Mouse (Mus musculus) ES-E14 (cell line): ENCODE results near the gene Cuedc1.

ENCODE experiments used
- CHD2 ChIP-seq: IDR thresholded peaks from 2 replicates; pipeline ENCODE4 v1.6.1; 2014; ENCODE audit warnings: mild to moderate bottlenecking, low read depth, low read length, inconsistent platforms
- HCFC1 ChIP-seq: IDR thresholded peaks from 2 replicates; pipeline ENCODE4 v1.6.1; 2012; ENCODE audit warnings: low read length, inconsistent platforms, borderline replicate concordance; ENCODE audit not compliant: insufficient read depth
- MAFK ChIP-seq: IDR thresholded peaks from 2 replicates; pipeline ENCODE4 v1.6.1; 2014; ENCODE audit warnings: mild to moderate bottlenecking, low read depth, low read length, inconsistent platforms; ENCODE audit not compliant: insufficient read depth
- ZC3H11A ChIP-seq: IDR thresholded peaks from 2 replicates; pipeline ENCODE4 v1.6.1; 2012; ENCODE audit warnings: low read depth, mild to moderate bottlenecking, inconsistent platforms, low read length, borderline replicate concordance

DNA sequence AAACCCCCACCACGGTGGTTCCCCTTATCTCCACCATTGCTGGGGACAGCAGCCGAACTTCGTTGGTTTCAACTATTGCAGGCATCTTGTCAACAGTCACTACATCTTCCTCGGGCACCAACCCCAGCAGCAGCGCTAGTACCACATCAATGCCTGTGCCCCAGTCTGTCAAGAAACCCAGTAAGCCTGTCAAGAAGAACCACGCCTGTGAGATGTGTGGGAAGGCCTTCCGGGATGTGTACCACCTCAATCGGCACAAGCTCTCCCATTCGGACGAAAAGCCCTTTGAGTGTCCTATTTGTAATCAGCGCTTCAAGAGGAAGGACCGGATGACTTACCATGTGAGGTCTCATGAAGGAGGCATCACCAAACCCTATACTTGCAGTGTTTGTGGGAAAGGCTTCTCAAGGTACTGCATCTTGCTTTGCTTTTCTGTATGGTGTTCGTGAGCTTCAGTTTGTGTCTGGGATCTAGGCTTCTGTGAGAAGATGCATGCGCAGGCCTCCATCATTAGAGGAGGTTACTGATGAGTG lies 24.4 kb upstream of the Cuedc1 start:
- TF ChIP-seq CHD2 (no peak), ZC3H11A (no peak), MAFK (no peak), HCFC1 (no peak)
